Mouse (Mus musculus): Measurements from ENCODE around the gene Defb28. TPM values are rescaled to one million over a fixed set of nuclear protein-coding genes. Genes with fewer than 3 reads are reported as not detected.

Defb28 gene
- total and polyA plus RNA-seq, 3 experiments: not detected

DNA sequence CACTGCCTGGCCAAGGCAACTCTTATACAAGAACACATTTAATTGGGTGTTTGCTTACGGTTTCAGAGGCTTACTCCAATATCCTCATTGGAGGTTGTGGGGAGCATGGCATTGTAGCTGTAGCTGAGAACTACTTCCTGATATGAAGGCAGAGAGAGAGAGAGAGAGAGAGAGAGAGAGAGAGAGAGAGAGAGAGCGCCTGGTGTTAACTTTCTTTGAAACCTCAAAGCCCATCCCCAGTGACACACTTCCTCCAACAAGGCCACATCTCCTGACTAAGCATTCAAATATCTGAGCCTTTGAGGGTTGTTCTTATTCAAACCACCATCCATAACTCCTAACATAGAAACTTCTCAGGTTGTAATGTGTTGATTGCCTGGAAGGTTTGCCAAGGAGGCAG, 14.1 kb upstream of the Defb28 start:
- no peak for ATAC-seq (ENCODE audit: extremely low read depth, insufficient number of reproducible peaks, low FRiP score, poor library complexity, severe bottlenecking)
- H3K4me1 ChIP-seq (ENCODE audit: insufficient read depth, low read depth, low read length): peaks cover 6% of the 10 kb centered on the region; the same call in 1 of the 2 replicates

DNA sequence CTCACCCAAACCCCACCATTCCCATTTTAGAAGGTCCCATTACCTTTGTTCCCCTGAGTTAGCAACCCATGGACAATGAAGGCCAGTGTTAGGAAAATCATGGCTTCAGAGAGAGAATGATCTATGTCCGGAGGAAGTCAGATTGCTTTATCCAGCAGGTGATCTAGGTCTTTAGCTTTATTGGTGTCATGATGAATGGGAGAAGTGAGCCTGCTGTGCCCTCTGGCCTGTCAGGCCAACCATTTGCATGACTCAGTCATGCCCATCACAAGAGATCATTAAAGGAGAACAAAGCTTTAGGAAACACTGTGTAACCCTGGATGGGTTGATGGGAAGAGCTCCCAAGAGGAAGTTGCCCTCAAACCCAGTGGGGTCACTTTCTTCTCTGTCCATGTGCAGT, 6.5 kb upstream of the Defb28 start, which contains the start of gene Defb26:
TSS of gene Defb26 (minus strand) at position 101 of the 400 bp plus-strand sequence.
- Histone ChIP-seq H3K9me3 (replicated peaks) (no peaks in the 10 kb centered on the region), H3K27me3 (ENCODE audit: insufficient read depth, low read length) (0 out of 2 replicates have a peak, but pooled peaks cover 4% of the 10 kb centered on the region), H3K4me3 (ENCODE audit: low read depth, low read length) (no peak within 1 kb of the TSS), H3K4me1 (ENCODE audit: insufficient read depth, low read depth, low read length) (no peaks in the 10 kb centered on the region), H3K36me3 (replicated peaks) (no peaks in the 10 kb centered on the region)
- ATAC-seq (ENCODE audit: extremely low read depth, insufficient number of reproducible peaks, low FRiP score, poor library complexity, severe bottlenecking): no peak
- TF ChIP-seq TAL1 (conservative IDR thresholded peaks at IDR 0.05; ENCODE audit: low read depth, low read length) (no peak), GATA2 (IDR thresholded peaks at IDR 0.05; ENCODE audit: borderline replicate concordance, low read depth, low read length) (no peak), CTCF (IDR thresholded peaks at IDR 0.05; ENCODE audit: low read depth, low read length) (no peak), GATA1 (IDR thresholded peaks at IDR 0.05; ENCODE audit: borderline replicate concordance, low read length) (no peak), POLR2AphosphoS5 (IDR thresholded peaks at IDR 0.05; ENCODE audit: insufficient replicate concordance, low read depth, low read length) (no peak)
- no peak for DNase-seq (ENCODE audit: low spot score)

More for the DNA sequence above, 14.1 kb upstream of the Defb28 start:
- H3K36me3 ChIP-seq (replicated peaks): no peaks in the 10 kb centered on the region
- H3K9me3 ChIP-seq (replicated peaks): no peaks in the 10 kb centered on the region
- no peak for TF ChIP-seq CTCF (IDR thresholded peaks at IDR 0.05; ENCODE audit: low read depth, low read length)
- H3K4me3 ChIP-seq (ENCODE audit: low read depth, low read length): no peak overlapping the region
- peaks cover 2% of the 10 kb centered on the region for H3K27me3 ChIP-seq (ENCODE audit: insufficient read depth, low read length)
- no peak for DNase-seq (ENCODE audit: low spot score)

DNA sequence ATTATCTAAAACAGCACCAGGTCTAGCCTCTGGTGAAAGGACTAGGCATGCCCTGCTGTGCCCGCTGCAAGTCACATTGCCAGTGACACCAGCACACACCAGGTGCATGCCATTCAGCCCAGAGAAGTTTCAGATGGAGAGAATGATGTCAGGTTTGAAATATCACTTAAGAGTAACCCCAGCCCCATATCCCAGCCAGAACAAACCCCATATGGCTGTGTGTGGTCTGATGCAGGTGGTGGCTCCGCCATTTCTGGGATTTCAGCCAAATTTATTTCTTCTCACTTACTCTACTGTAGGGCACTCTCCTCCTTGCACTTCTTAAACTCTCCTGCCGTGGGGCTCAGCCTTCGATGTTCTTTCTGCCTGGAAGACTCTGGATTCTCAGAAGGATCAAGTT, 2.0 kb upstream of the Defb28 start:
- Histone ChIP-seq H3K4me3 (ENCODE audit: low read depth, low read length) (no peak overlapping the region), H3K9me3 (replicated peaks) (no peaks in the 10 kb centered on the region), H3K4me1 (ENCODE audit: insufficient read depth, low read depth, low read length) (no peaks in the 10 kb centered on the region), H3K36me3 (replicated peaks) (no peaks in the 10 kb centered on the region), H3K27me3 (ENCODE audit: insufficient read depth, low read length) (peaks cover 13% of the 10 kb centered on the region; the same call in 1 of the 2 replicates)
- ATAC-seq (ENCODE audit: extremely low read depth, insufficient number of reproducible peaks, low FRiP score, poor library complexity, severe bottlenecking) (no peak), DNase-seq (ENCODE audit: low spot score) (no peak)
- TF ChIP-seq GATA1 (IDR thresholded peaks at IDR 0.05; ENCODE audit: borderline replicate concordance, low read length) (no peak), TAL1 (conservative IDR thresholded peaks at IDR 0.05; ENCODE audit: low read depth, low read length) (no peak), POLR2AphosphoS5 (IDR thresholded peaks at IDR 0.05; ENCODE audit: insufficient replicate concordance, low read depth, low read length) (no peak), CTCF (IDR thresholded peaks at IDR 0.05; ENCODE audit: low read depth, low read length) (no peak), GATA2 (IDR thresholded peaks at IDR 0.05; ENCODE audit: borderline replicate concordance, low read depth, low read length) (no peak)

DNA sequence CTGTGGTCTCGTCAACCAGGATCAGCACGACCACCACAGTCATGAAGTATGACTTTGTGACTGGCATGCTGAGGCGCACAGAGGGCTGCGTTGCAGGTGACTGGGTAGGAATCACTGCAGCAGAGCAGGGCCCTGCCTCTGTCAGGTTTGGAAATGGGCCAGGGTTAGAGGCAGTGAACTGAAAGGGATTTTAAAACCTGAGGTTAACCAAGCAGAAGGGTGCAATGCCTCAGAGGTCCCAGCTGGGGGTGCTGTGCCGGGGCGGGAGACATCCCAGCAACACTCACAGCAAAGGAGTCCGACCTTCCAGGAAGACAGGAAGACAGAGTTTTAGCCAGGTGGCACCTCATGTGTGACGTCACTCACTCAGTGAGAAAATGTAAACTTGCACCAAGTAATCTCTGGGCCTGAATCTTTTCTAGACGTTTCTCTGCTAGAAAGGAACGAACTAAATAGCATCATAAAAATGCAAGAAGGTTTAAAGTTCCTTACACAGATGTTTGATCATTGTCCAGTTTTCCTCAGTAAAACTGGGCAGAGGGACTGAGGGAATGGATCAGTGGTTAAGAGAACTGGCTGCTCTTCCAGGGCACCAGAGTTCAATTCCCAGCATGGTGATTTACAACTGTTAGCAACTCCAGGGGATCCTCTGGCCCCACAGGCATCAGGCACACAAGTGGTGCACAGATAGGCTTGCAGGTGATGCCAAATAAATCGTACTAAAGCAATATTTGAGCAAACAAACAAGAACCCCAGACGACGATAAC, 22.1 kb downstream of the Defb28 start, which contains the start of gene Defb29:
TSS of gene Defb29 (minus strand) at position 155 of the 767 bp plus-strand sequence.
- TF ChIP-seq GATA1 (IDR thresholded peaks at IDR 0.05; ENCODE audit: borderline replicate concordance, low read length): no peak
- no peak for TF ChIP-seq CTCF (IDR thresholded peaks at IDR 0.05; ENCODE audit: low read depth, low read length)
- no peak for TF ChIP-seq POLR2AphosphoS5 (IDR thresholded peaks at IDR 0.05; ENCODE audit: insufficient replicate concordance, low read depth, low read length)
- TF ChIP-seq GATA2 (IDR thresholded peaks at IDR 0.05; ENCODE audit: borderline replicate concordance, low read depth, low read length): no peak
- TF ChIP-seq TAL1 (conservative IDR thresholded peaks at IDR 0.05; ENCODE audit: low read depth, low read length): no peak
- ATAC-seq (ENCODE audit: extremely low read depth, insufficient number of reproducible peaks, low FRiP score, poor library complexity, severe bottlenecking) (no peak), DNase-seq (ENCODE audit: low spot score) (no peak)
- peaks cover 3% of the 10 kb centered on the region; the same call in 1 of the 2 replicates for H3K27me3 ChIP-seq (ENCODE audit: insufficient read depth, low read length)
- no peak within 1 kb of the TSS for H3K4me3 ChIP-seq (ENCODE audit: low read depth, low read length)
- peaks cover 2% of the 10 kb centered on the region; the same call in 1 of the 2 replicates for H3K9me3 ChIP-seq (replicated peaks)
- no peaks in the 10 kb centered on the region for H3K4me1 ChIP-seq (ENCODE audit: insufficient read depth, low read depth, low read length)
- no peaks in the 10 kb centered on the region for H3K36me3 ChIP-seq (replicated peaks)

DNA sequence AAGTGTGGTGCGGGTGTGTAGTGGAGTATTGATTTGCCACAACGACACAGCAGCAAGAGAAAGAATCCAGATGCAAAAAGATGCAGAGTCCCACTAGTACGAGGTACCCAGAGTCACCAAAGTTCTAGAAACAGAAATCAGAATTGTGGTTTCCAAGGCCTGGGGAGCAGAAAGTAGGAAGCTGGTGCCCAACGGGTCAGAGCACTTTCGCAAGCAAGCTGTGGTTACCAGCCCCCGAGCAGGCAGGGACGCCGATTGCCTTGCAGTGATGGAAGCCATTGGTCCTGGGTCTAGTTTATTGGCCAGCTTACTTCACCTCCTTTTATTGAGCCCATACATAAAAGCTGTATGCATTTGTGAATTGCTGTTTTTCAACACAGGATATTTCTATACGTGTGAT, 23.9 kb downstream of the Defb28 start:
- no peaks in the 10 kb centered on the region for H3K36me3 ChIP-seq (replicated peaks)
- ATAC-seq (ENCODE audit: extremely low read depth, insufficient number of reproducible peaks, low FRiP score, poor library complexity, severe bottlenecking) (no peak), DNase-seq (ENCODE audit: low spot score) (no peak)
- TF ChIP-seq GATA2 (IDR thresholded peaks at IDR 0.05; ENCODE audit: borderline replicate concordance, low read depth, low read length) (no peak), CTCF (IDR thresholded peaks at IDR 0.05; ENCODE audit: low read depth, low read length) (no peak), POLR2AphosphoS5 (IDR thresholded peaks at IDR 0.05; ENCODE audit: insufficient replicate concordance, low read depth, low read length) (no peak), GATA1 (IDR thresholded peaks at IDR 0.05; ENCODE audit: borderline replicate concordance, low read length) (no peak), TAL1 (conservative IDR thresholded peaks at IDR 0.05; ENCODE audit: low read depth, low read length) (no peak)
- H3K9me3 ChIP-seq (replicated peaks): peaks cover 2% of the 10 kb centered on the region; the same call in 1 of the 2 replicates
- no peaks in the 10 kb centered on the region for H3K4me1 ChIP-seq (ENCODE audit: insufficient read depth, low read depth, low read length)
- no peak overlapping the region for H3K4me3 ChIP-seq (ENCODE audit: low read depth, low read length)
- H3K27me3 ChIP-seq (ENCODE audit: insufficient read depth, low read length): peaks cover 3% of the 10 kb centered on the region; the same call in 1 of the 2 replicates

DNA sequence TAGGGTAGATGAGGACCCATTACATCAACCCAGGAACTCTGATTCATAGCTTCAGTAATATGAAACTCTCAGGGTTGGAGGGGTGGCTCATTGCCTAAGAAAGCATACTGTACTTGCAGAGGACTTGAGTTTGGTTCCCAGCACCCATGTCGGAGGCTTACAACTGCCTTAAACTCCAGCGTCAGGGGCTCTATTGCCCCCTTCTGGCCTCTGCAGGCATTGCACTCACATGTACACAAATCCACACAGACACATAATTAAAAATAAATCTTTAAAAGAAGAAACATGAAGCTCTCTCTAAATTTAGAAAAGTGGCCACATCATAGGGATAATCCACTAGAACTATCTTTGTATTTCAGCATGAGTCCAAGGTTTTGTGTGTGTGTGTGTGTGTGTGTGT, 24.8 kb downstream of the Defb28 start:
- ATAC-seq (ENCODE audit: extremely low read depth, insufficient number of reproducible peaks, low FRiP score, poor library complexity, severe bottlenecking) (no peak), DNase-seq (ENCODE audit: low spot score) (no peak)
- Histone ChIP-seq H3K4me1 (ENCODE audit: insufficient read depth, low read depth, low read length) (no peaks in the 10 kb centered on the region), H3K9me3 (replicated peaks) (peaks cover 2% of the 10 kb centered on the region; the same call in 1 of the 2 replicates), H3K27me3 (ENCODE audit: insufficient read depth, low read length) (peaks cover 3% of the 10 kb centered on the region; the same call in 1 of the 2 replicates), H3K36me3 (replicated peaks) (no peaks in the 10 kb centered on the region), H3K4me3 (ENCODE audit: low read depth, low read length) (no peak overlapping the region)
- TF ChIP-seq POLR2AphosphoS5 (IDR thresholded peaks at IDR 0.05; ENCODE audit: insufficient replicate concordance, low read depth, low read length) (no peak), TAL1 (conservative IDR thresholded peaks at IDR 0.05; ENCODE audit: low read depth, low read length) (no peak), CTCF (IDR thresholded peaks at IDR 0.05; ENCODE audit: low read depth, low read length) (no peak; the same call in none of the 2 replicates), GATA2 (IDR thresholded peaks at IDR 0.05; ENCODE audit: borderline replicate concordance, low read depth, low read length) (no peak), GATA1 (IDR thresholded peaks at IDR 0.05; ENCODE audit: borderline replicate concordance, low read length) (no peak)

All from G1E (cell line).